Mouse (Mus musculus) hindbrain, embryonic 15.5 days (tissue): ENCODE results near the gene Pygb. TPM values are rescaled to one million over a fixed set of nuclear protein-coding genes. Genes with fewer than 3 reads are reported as not detected.

Experiments used
- ATAC-seq: fragments of 200-750 bp; cut with Nextera tagmentation; 2 replicates; pipeline ENCODE4 v1.8.0; 2017; ENCODE audit warnings: low read depth, moderate number of reproducible peaks, moderate TSS enrichment; ENCODE audit not compliant: low FRiP score
- H3K27ac ChIP-seq: fragments of 300-500 bp; sonication (generic); replicated peaks from 2 replicates; pipeline ENCODE4 v1.5.1; 2015; ENCODE audit warnings: mild to moderate bottlenecking, inconsistent platforms
- H3K27me3 ChIP-seq: fragments of 300-500 bp; sonication (generic); 2 replicates; pipeline ENCODE4 v1.6.1; 2015; ENCODE audit warnings: control low read depth, inconsistent platforms
- H3K36me3 ChIP-seq: fragments of 300-500 bp; sonication (generic); 2 replicates; pipeline ENCODE4 v1.6.1; 2015; ENCODE audit warnings: control low read depth, inconsistent platforms
- H3K4me1 ChIP-seq: fragments of 300-500 bp; sonication (generic); replicated peaks from 2 replicates; pipeline ENCODE4 v1.6.1; 2015; ENCODE audit warnings: control low read depth, inconsistent platforms
- H3K4me2 ChIP-seq: fragments of 300-500 bp; sonication (generic); 2 replicates; pipeline ENCODE4 v1.6.1; 2015; ENCODE audit warnings: moderate library complexity, mild to moderate bottlenecking, inconsistent platforms
- H3K4me3 ChIP-seq: fragments of 300-500 bp; sonication (generic); 2 replicates; pipeline ENCODE4 v1.5.1; 2015; ENCODE audit warnings: mild to moderate bottlenecking, inconsistent platforms
- H3K9ac ChIP-seq: fragments of 300-500 bp; sonication (generic); 2 replicates; pipeline ENCODE4 v1.6.1; 2015; ENCODE audit warnings: inconsistent platforms
- H3K9me3 ChIP-seq: fragments of 300-500 bp; sonication (generic); 2 replicates; pipeline ENCODE4 v1.6.1; 2016; ENCODE audit warnings: control low read depth, inconsistent platforms
- WGBS: fragments of 180-500 bp; shearing (Covaris S2); methylation state at CpG from one replicate; pipeline ENCODE4 v1.1.7; 2015; 5-methylcytosine and 5-hydroxymethylcytosine counted together
- polyA plus RNA-seq: library from polyadenylated mRNA; unstranded; fragments of >200 nt; fragmentation: Nextera tagmentation; extraction: Ambion mirVana; gene quantifications from 2 replicates; pipeline ENCODE4 v1.2.1, GENCODE M21; 2015

The Pygb gene
- polyA plus RNA-seq, 1 experiment from 2014 or later: 149 TPM

- no peaks in the 10 kb centered on the region for H3K27me3 ChIP-seq
- WGBS: 90% methylated on average over 4 of the region's 4 CpGs
- ATAC-seq: no peak
Measured at GRCm38 (mm10) chr2:150766083-150766862, 20.3 kb upstream of the Pygb start.

GRCm38 (mm10) chr2:150768678-150769077 is 17.9 kb upstream of the Pygb start:
- H3K4me3 ChIP-seq: no peak overlapping the region
- peaks cover 24% of the 10 kb centered on the region for H3K4me1 ChIP-seq
- no peak overlapping the region for H3K4me2 ChIP-seq
- H3K27ac ChIP-seq: no peak overlapping the region
- H3K9me3 ChIP-seq: no peaks in the 10 kb centered on the region
- ATAC-seq: no peak
- no peak overlapping the region for H3K9ac ChIP-seq
- H3K27me3 ChIP-seq: no peaks in the 10 kb centered on the region
- H3K36me3 ChIP-seq: peaks cover 48% of the 10 kb centered on the region
- WGBS: 90% methylated on average over 1 of the region's 1 CpGs

More at GRCm38 (mm10) chr2:150766083-150766862, 20.3 kb upstream of the Pygb start:
- H3K27ac ChIP-seq: peak overlapping the region; percentile 76
- peaks cover 55% of the 10 kb centered on the region for H3K36me3 ChIP-seq
- no peak overlapping the region for H3K4me3 ChIP-seq
- no peaks in the 10 kb centered on the region for H3K9me3 ChIP-seq
- H3K4me1 ChIP-seq: peaks cover 16% of the 10 kb centered on the region
- no peak overlapping the region for H3K9ac ChIP-seq
- no peak overlapping the region for H3K4me2 ChIP-seq

- Histone ChIP-seq H3K9ac (no peak overlapping the region), H3K4me2 (no peak overlapping the region), H3K4me1 (peaks cover 18% of the 10 kb centered on the region), H3K36me3 (peaks cover 44% of the 10 kb centered on the region), H3K27ac (0 out of 2 replicates have a peak overlapping the region, but pooled peaks have one; percentile 10), H3K4me3 (no peak overlapping the region), H3K27me3 (no peaks in the 10 kb centered on the region), H3K9me3 (no peaks in the 10 kb centered on the region)
- WGBS: 36% methylated on average over 1 of the region's 1 CpGs
- peak; percentile 49; the same call in 1 of the 2 replicates for ATAC-seq
Measured at GRCm38 (mm10) chr2:150770747-150771146, 15.8 kb upstream of the Pygb start.

- H3K9me3 ChIP-seq: no peaks in the 10 kb centered on the region
- no peak overlapping the region for H3K4me2 ChIP-seq
- H3K27ac ChIP-seq: peak overlapping the region; percentile 10; the same call in 1 of the 2 replicates
- peaks cover 18% of the 10 kb centered on the region for H3K4me1 ChIP-seq
- no peak overlapping the region for H3K9ac ChIP-seq
- 80% methylated on average over 6 of the region's 6 CpGs for WGBS
- ATAC-seq: no peak
- H3K36me3 ChIP-seq: peaks cover 44% of the 10 kb centered on the region
- H3K4me3 ChIP-seq: no peak overlapping the region
- no peaks in the 10 kb centered on the region for H3K27me3 ChIP-seq
Measured at GRCm38 (mm10) chr2:150771169-150771568, 15.4 kb upstream of the Pygb start.

GRCm38 (mm10) chr2:150771996-150772395 is 14.5 kb upstream of the Pygb start:
- ATAC-seq: 0 out of 2 replicates have a peak, but pooled peaks have one; percentile 5
- Histone ChIP-seq H3K36me3 (peaks cover 40% of the 10 kb centered on the region), H3K9ac (no peak overlapping the region), H3K9me3 (no peaks in the 10 kb centered on the region), H3K4me3 (no peak overlapping the region), H3K4me1 (peaks cover 18% of the 10 kb centered on the region), H3K27me3 (no peaks in the 10 kb centered on the region), H3K4me2 (no peak overlapping the region), H3K27ac (0 out of 2 replicates have a peak overlapping the region, but pooled peaks have one; percentile 8)
- 90% methylated on average over 8 of the region's 8 CpGs for WGBS

GRCm38 (mm10) chr2:150772466-150773119 is 13.9 kb upstream of the Pygb start:
- Histone ChIP-seq H3K4me2 (no peak overlapping the region), H3K27me3 (no peaks in the 10 kb centered on the region), H3K4me1 (peaks cover 18% of the 10 kb centered on the region), H3K4me3 (no peak overlapping the region), H3K9me3 (no peaks in the 10 kb centered on the region), H3K27ac (no peak overlapping the region), H3K9ac (no peak overlapping the region), H3K36me3 (peaks cover 38% of the 10 kb centered on the region)
- no peak for ATAC-seq
- WGBS: 66% methylated on average over 10 of the region's 10 CpGs

- ATAC-seq: no peak
- no peaks in the 10 kb centered on the region for H3K36me3 ChIP-seq
- 83% methylated on average over 2 of the region's 2 CpGs for WGBS
- no peak overlapping the region for H3K4me3 ChIP-seq
- H3K4me1 ChIP-seq: peaks cover 12% of the 10 kb centered on the region
- no peak overlapping the region for H3K27ac ChIP-seq
- H3K27me3 ChIP-seq: peaks cover 4% of the 10 kb centered on the region; the same call in 1 of the 2 replicates
- no peak overlapping the region for H3K4me2 ChIP-seq
- H3K9ac ChIP-seq: no peak overlapping the region
- H3K9me3 ChIP-seq: no peaks in the 10 kb centered on the region
Measured at GRCm38 (mm10) chr2:150782801-150783200, 3.7 kb upstream of the Pygb start.

- WGBS: under 1% methylated on average over 23 of the region's 23 CpGs
- Histone ChIP-seq H3K4me3 (peak overlapping the region; percentile 54), H3K4me1 (peaks cover 31% of the 10 kb centered on the region), H3K9me3 (no peaks in the 10 kb centered on the region), H3K9ac (peak overlapping the region; percentile 58), H3K27me3 (peaks cover 4% of the 10 kb centered on the region; the same call in 1 of the 2 replicates), H3K4me2 (peak overlapping the region; percentile 80), H3K27ac (peak overlapping the region; percentile 69), H3K36me3 (0 out of 2 replicates have a peak, but pooled peaks cover 3% of the 10 kb centered on the region)
- peak; percentile 5 for ATAC-seq
Measured at GRCm38 (mm10) chr2:150787234-150787771, 768 bp downstream of the Pygb start.

GRCm38 (mm10) chr2:150788768-150789550 is 2.4 kb downstream of the Pygb start:
- Histone ChIP-seq H3K27me3 (peaks cover 4% of the 10 kb centered on the region; the same call in 1 of the 2 replicates), H3K27ac (peak overlapping the region; percentile 49), H3K36me3 (peaks cover 10% of the 10 kb centered on the region), H3K4me2 (peak overlapping the region; percentile 80), H3K9ac (peak overlapping the region; percentile 34), H3K4me1 (peaks cover 31% of the 10 kb centered on the region), H3K9me3 (no peaks in the 10 kb centered on the region), H3K4me3 (peak overlapping the region; percentile 54)
- WGBS: 51% methylated on average over 4 of the region's 4 CpGs
- ATAC-seq: 0 out of 2 replicates have a peak, but pooled peaks have one; percentile 3

- Histone ChIP-seq H3K4me2 (no peak overlapping the region), H3K27ac (no peak overlapping the region), H3K4me1 (peaks cover 14% of the 10 kb centered on the region), H3K36me3 (peaks cover 31% of the 10 kb centered on the region), H3K9ac (no peak overlapping the region), H3K9me3 (no peaks in the 10 kb centered on the region), H3K4me3 (no peak overlapping the region), H3K27me3 (no peaks in the 10 kb centered on the region)
- 68% methylated on average over 4 of the region's 4 CpGs for WGBS
- ATAC-seq: no peak
Measured at GRCm38 (mm10) chr2:150793320-150793719, 6.8 kb downstream of the Pygb start.

- 87% methylated on average over 7 of the region's 7 CpGs for WGBS
- H3K9ac ChIP-seq: no peak overlapping the region
- no peak overlapping the region for H3K4me3 ChIP-seq
- H3K36me3 ChIP-seq: peaks cover 51% of the 10 kb centered on the region
- no peak for ATAC-seq
- H3K27ac ChIP-seq: no peak overlapping the region
- no peak overlapping the region for H3K4me2 ChIP-seq
- H3K27me3 ChIP-seq: no peaks in the 10 kb centered on the region
- no peaks in the 10 kb centered on the region for H3K9me3 ChIP-seq
- no peaks in the 10 kb centered on the region for H3K4me1 ChIP-seq
Measured at GRCm38 (mm10) chr2:150798084-150798483, 11.5 kb downstream of the Pygb start.
